Mouse (Mus musculus) olfactory bulb, adult 2 months (tissue): ENCODE results near the gene Lamp3. TPM values are rescaled to one million over a fixed set of nuclear protein-coding genes. Genes with fewer than 3 reads are reported as not detected.
"Not testable (repeated sequence)": the region's sequence is repeated elsewhere in the genome, so short reads cannot be mapped to it uniquely, and the experiment has no call there.

Experiments used
- H3K27ac ChIP-seq: fragments of 200-500 bp; 2 replicates; pipeline ENCODE4 v1.5.1; 2012; ENCODE audit warnings: low read depth, low read length; ENCODE audit not compliant: insufficient read depth
- H3K4me1 ChIP-seq: fragments of 200-500 bp; 2 replicates; pipeline ENCODE4 v1.6.1; 2012; ENCODE audit warnings: low read length; ENCODE audit not compliant: control insufficient read depth, insufficient read depth
- H3K4me3 ChIP-seq: fragments of 200-500 bp; 2 replicates; pipeline ENCODE4 v1.5.1; 2012; ENCODE audit warnings: mild to moderate bottlenecking, low read depth, low read length, moderate library complexity; ENCODE audit not compliant: insufficient read depth
- CTCF ChIP-seq: fragments of 200-500 bp; IDR thresholded peaks from 2 replicates; pipeline ENCODE4 v1.5.1; 2012; ENCODE audit warnings: low read depth, mild to moderate bottlenecking, low read length, moderate library complexity; ENCODE audit not compliant: insufficient read depth
- POLR2A ChIP-seq: fragments of 200-500 bp; IDR thresholded peaks from 2 replicates; pipeline ENCODE4 v1.6.1; 2012; ENCODE audit warnings: mild to moderate bottlenecking, low read depth, low read length, moderate library complexity; ENCODE audit not compliant: insufficient read depth
- WGBS: fragments of 180-500 bp; shearing (Covaris S2); methylation state at CpG from one replicate; pipeline ENCODE4 v1.1.7; 2018; 5-methylcytosine and 5-hydroxymethylcytosine counted together
- polyA plus RNA-seq: library from polyadenylated mRNA; stranded (reverse); fragments of >200 nt; gene quantifications from 2 replicates; pipeline ENCODE4 v1.2.4, GENCODE M21; 2012; ENCODE audit warnings: low replicate concordance; ENCODE audit not compliant: missing spikeins, insufficient read depth, insufficient read length

The Lamp3 gene
- not detected in 2 replicates for polyA plus RNA-seq

- Histone ChIP-seq H3K27ac (no peak within 1 kb of the TSS), H3K4me3 (no peak within 1 kb of the TSS), H3K4me1 (no peaks in the 10 kb centered on the region)
- TF ChIP-seq POLR2A: no peak
- TF ChIP-seq CTCF: no peak
These were observed at the start of gene Lamp3 for GRCm38 (mm10) chr16:19706216-19706615. TSS of gene Lamp3 (minus strand) at chr16:19706375.

GRCm38 (mm10) chr16:19732896-19733295, 26.7 kb upstream of the Lamp3 start:
- 72% methylated on average over 1 of the region's 1 CpGs for WGBS

GRCm38 (mm10) chr16:19724139-19724538, 18.0 kb upstream of the Lamp3 start:
- not testable (repeated sequence) for H3K4me1 ChIP-seq, H3K4me3 ChIP-seq
- 24% methylated on average over 2 of the region's 2 CpGs for WGBS

More at GRCm38 (mm10) chr16:19732896-19733295, 26.7 kb upstream of the Lamp3 start:
- TF ChIP-seq CTCF: no peak
- TF ChIP-seq POLR2A: no peak
- Histone ChIP-seq H3K4me3 (no peak overlapping the region), H3K4me1 (no peaks in the 10 kb centered on the region), H3K27ac (no peak overlapping the region)

GRCm38 (mm10) chr16:19720959-19721358, 14.8 kb upstream of the Lamp3 start:
- Histone ChIP-seq H3K4me1 (no peaks in the 10 kb centered on the region), H3K27ac (no peak overlapping the region), H3K4me3 (no peak overlapping the region)
- WGBS: 57% methylated on average over 2 of the region's 2 CpGs
- no peak for TF ChIP-seq CTCF
- no peak for TF ChIP-seq POLR2A

More at GRCm38 (mm10) chr16:19724139-19724538, 18.0 kb upstream of the Lamp3 start:
- not testable (repeated sequence) for H3K27ac ChIP-seq

- no peak for TF ChIP-seq POLR2A
- no peak for TF ChIP-seq CTCF
- Histone ChIP-seq H3K27ac (no peak overlapping the region), H3K4me1 (no peaks in the 10 kb centered on the region), H3K4me3 (no peak overlapping the region)
- WGBS: 82% methylated on average over 1 of the region's 1 CpGs
These were observed 1.2 kb upstream of the Lamp3 start for GRCm38 (mm10) chr16:19707381-19707780.

- no peak overlapping the region for H3K27ac ChIP-seq
- TF ChIP-seq CTCF (no peak), POLR2A (no peak)
- no peaks in the 10 kb centered on the region for H3K4me1 ChIP-seq
- H3K4me3 ChIP-seq: no peak overlapping the region
These were observed 7.0 kb downstream of the Lamp3 start for GRCm38 (mm10) chr16:19699207-19699606.

- H3K4me1 ChIP-seq: no peaks in the 10 kb centered on the region
- H3K27ac ChIP-seq: no peak overlapping the region
- no peak for TF ChIP-seq CTCF
- TF ChIP-seq POLR2A: no peak
- H3K4me3 ChIP-seq: no peak overlapping the region
- WGBS: 92% methylated on average over 2 of the region's 2 CpGs
These were observed 35.3 kb downstream of the Lamp3 start for GRCm38 (mm10) chr16:19670768-19671357.

- TF ChIP-seq CTCF (no peak), POLR2A (no peak)
- WGBS: 49% methylated on average over 1 of the region's 1 CpGs
- no peaks in the 10 kb centered on the region for H3K4me1 ChIP-seq
- H3K27ac ChIP-seq: no peak overlapping the region
- no peak overlapping the region for H3K4me3 ChIP-seq
These were observed 39.9 kb downstream of the Lamp3 start for GRCm38 (mm10) chr16:19666312-19666711.

- no peaks in the 10 kb centered on the region for H3K4me1 ChIP-seq
- H3K27ac ChIP-seq: no peak within 1 kb of the TSS
- no peak within 1 kb of the TSS for H3K4me3 ChIP-seq
- 80% methylated on average over 1 of the region's 1 CpGs for WGBS
- TF ChIP-seq POLR2A (no peak), CTCF (no peak)
These were observed 76.4 kb downstream of the Lamp3 start, which contains the start of gene Olfr171 for GRCm38 (mm10) chr16:19629816-19630215. TSS of gene Olfr171 (minus strand) at chr16:19629916.

- WGBS: 89% methylated on average over 2 of the region's 2 CpGs
- H3K4me1 ChIP-seq, H3K27ac ChIP-seq, H3K4me3 ChIP-seq: not testable (repeated sequence)
These were observed 94.4 kb downstream of the Lamp3 start, which contains the start of gene Olfr170 for GRCm38 (mm10) chr16:19611782-19612181. TSS of gene Olfr170 (minus strand) at chr16:19611882.

Other genes starting within 250 kb of the Lamp3 start
- gene Olfr166, start 222.7 kb downstream of the Lamp3 start, polyA plus RNA-seq: not detected in 2 replicates
- not detected in 2 replicates for gene Olfr167, start 184.1 kb downstream of the Lamp3 start, polyA plus RNA-seq
- gene Olfr168, start 170.8 kb downstream of the Lamp3 start, polyA plus RNA-seq: not detected in 2 replicates
- not detected in 2 replicates for gene Olfr169, start 134.6 kb downstream of the Lamp3 start, polyA plus RNA-seq
- gene Olfr170, start 94.5 kb downstream of the Lamp3 start, polyA plus RNA-seq: not detected in 2 replicates
- gene Olfr171, start 76.5 kb downstream of the Lamp3 start, polyA plus RNA-seq: not detected in 2 replicates
- not detected in 2 replicates for gene B3gnt5, start 53.8 kb upstream of the Lamp3 start, polyA plus RNA-seq